Mouse (Mus musculus): ENCODE measurements at regions not wholly inside any gene's neighbourhood (a gene's known extent, or its start where the extent isn't known, plus 50 kb on each side); places are given as distances from the start of the nearest gene placed in this dataset.

- DNase-seq (ENCODE audit: low spot score in 2 of 2), result no peak
These were observed 71.5 kb upstream of the Rpl39l start for GRCm38 (mm10) chr16:10098511-10098910.

GRCm38 (mm10) chr16:10088461-10089353 lies 81.3 kb upstream of the Rpl39l start:
- DNase-seq (ENCODE audit: low spot score in 2 of 2), result no peak

GRCm38 (mm10) chr16:10086341-10086740 lies 83.7 kb upstream of the Rpl39l start:
- DNase-seq (ENCODE audit: low spot score in 2 of 2), result no peak

DNA sequence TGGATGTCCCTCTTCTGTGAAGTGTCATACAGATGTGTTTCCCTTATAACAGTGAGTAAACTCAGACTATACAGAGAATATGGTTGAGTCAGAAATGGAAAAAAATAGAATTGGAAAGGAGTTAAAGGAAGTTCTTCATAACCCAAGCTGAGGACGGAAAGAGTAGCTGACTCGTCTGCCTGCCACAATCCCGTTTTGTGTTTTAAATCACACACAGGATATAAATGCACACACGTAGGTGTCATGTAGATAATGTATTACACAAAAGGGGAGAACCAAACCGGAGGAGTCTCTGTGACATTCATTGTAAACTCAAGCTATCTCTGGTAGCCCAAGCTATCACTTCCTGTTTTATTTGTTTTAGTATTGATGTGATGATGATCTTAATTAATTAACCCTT lies 84.6 kb upstream of the Rpl39l start:
- no peak for DNase-seq (ENCODE audit: low spot score in 2 of 2)

DNA sequence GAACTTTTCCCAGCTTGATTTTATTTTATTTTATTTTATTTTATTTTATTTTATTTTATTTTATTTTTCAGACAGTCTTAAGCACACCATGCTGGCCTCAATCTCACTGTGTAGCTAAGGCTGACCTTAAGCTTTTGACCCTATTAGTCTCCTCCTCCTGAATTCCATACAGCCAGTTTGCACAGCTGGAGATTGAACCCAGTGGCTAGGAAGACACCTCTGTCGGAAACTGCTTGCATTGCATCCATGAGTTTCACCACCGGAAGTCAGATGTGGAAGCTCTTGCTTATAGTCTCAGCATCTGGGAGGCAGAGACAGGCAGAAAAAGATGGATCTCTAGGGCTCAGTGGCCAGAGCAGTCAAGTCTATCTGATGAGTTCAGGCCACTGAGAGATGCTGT lies 86.4 kb upstream of the Grin2a start:
- no peak for DNase-seq (ENCODE audit: low spot score in 2 of 2)

- no peak for DNase-seq (ENCODE audit: low spot score in 2 of 2)
These were observed 84.8 kb upstream of the Grin2a start for GRCm38 (mm10) chr16:10080121-10080679.

- DNase-seq (ENCODE audit: low spot score in 2 of 2), result peak in 1 of 2 experiments; percentile 18
These were observed 77.8 kb upstream of the Grin2a start for GRCm38 (mm10) chr16:10073158-10073557.

DNA sequence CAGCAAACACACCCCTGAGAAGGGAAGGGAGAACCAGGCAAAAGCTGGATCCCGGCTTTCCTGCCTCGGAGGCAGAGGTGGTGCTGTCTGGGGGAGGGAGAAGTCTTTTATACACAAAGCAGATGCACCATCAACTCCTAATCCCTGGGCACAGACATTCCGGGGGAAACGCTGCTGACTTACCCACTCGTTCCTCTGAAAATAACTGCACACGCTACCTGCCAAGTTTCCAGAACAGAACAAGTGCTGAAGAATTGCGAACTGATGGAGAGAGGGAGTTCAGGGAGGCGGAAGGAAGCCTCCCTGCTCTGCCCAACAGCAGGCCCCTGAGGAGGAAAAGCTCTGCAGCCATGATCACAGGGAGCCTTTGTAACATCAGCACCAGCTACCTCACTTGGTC lies 68.1 kb upstream of the Grin2a start:
- no peak for DNase-seq (ENCODE audit: low spot score in 2 of 2)

- DNase-seq (ENCODE audit: low spot score in 2 of 2), result no peak
These were observed 62.7 kb upstream of the Grin2a start for GRCm38 (mm10) chr16:10058094-10058493.
